Mouse (Mus musculus) urinary bladder, adult 2 months (tissue): Measurements from ENCODE around the gene Dusp8. TPM values are rescaled to one million over a fixed set of nuclear protein-coding genes. Genes with fewer than 3 reads are reported as not detected.

ENCODE experiments used
- DNase-seq: peaks from one replicate; pipeline ENCODE4 v3.0.0; 2022; ENCODE audit warnings: low spot score
- polyA plus RNA-seq: library from polyadenylated mRNA; depleted of rRNA; stranded (reverse); fragments of >200 nt; gene quantifications from 2 replicates; pipeline ENCODE4 v1.2.3, GENCODE M21; 2012

Dusp8 gene
- polyA plus RNA-seq, 1 experiment = 5.0 TPM

DNA sequence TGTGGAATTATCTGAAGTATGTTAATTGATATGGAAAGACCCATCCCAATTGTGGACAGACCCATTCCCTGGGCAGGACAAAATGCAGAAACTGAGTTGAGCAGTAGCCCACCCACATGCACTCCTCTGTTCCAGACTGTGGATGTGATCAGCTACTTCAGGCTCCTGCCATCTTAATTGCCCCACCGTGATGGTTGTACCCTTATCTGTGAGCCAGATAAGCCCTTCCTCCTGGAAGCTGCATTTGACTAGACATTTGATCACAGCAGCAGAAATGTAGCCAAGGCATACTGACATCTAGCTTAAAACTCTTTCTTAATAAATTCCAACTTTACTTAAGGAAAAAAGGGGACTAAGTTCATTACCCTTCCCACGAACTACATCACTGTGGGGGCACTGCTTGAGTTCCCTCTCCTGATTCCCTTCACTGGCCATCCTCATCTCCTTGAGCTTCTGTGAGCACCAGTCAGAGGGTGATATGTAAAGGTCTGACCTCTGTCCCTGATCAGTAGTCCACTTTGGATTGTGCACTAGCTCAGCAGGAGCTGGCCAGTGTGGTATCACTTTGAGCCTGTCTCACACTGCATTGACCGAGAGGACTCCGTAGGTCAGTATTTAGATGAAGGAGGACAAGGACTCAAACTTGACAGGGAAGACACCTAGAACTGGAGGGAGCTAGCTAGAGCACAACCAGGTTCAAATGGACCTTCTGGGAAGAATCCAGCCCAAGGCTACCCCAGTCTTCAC, 9.3 kb downstream of the Dusp8 start:
- no peak for DNase-seq

DNA sequence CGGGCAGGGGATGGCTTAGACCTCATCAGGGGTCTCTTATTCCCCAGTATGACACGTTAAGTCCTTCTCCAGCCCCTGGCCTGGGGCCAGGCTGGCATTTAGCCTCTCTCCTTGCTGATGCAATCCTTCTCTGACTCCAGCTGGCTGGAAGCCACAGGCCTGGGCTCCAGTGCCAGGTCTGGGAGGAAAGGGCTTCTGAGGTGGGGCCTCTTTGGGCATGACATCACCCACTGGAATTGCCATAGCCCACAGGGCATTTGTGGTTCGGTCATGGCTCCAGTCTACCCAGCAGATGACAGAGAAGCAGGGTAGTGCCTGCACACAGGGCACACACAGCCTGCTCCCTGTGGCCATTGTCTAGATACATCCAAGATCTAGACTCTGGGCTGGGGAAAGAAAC, 10.8 kb downstream of the Dusp8 start:
- peak; percentile 73 for DNase-seq

DNA sequence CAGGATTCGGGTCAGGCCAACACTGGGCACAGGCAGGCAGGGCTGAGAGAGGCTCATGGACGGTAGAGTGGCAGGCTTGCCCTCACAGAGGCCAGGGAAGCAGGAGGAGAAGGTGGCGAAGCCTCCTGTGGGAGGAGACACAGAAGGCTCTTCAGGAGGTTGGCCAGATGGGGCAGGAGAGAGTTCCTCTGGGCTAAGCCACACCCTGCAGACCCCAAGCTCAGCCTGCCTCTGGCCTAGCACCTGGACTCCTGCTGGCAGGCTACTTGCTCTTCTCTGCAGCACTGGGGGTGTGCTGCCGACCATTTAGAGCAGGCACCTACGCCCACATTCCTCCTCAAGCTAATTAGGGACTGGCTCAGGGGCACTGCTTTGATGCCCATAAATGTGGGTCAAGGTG, 11.2 kb downstream of the Dusp8 start:
- no peak for DNase-seq

DNA sequence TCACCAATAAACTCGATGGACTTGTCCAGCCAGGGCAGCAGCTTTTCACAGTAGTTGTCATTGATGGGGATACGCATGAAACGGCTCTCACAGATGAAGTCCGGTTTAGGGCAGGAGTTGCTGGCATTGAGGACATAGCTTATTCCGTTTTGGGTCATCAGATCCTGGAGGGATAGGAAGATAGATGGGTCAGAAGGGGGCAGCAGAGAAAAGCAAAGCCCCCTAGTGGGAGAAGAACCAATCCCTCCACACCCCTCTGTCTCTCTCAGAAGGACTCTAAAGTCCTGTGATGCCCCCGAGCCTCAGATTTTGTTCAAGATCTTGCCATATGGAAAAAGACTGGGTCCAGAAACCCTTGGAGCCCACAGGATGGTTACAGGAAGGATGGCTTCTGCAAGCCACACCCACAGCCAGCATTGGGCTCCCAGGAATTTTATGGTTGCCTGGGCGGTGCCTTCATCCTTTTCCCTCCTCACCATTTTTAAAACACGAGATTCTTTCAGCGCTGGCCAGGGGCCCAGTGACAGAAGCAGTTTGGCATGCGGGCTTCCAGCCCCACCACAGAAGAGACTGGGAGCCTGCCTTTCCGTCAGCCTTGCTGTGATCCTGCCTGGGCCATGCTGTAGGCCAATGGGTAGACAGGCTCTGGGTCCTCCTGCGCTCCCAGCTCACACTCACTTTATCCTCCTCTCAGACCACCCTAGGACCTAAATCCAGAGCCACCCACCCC, 11.9 kb downstream of the Dusp8 start:
- no peak for DNase-seq

DNA sequence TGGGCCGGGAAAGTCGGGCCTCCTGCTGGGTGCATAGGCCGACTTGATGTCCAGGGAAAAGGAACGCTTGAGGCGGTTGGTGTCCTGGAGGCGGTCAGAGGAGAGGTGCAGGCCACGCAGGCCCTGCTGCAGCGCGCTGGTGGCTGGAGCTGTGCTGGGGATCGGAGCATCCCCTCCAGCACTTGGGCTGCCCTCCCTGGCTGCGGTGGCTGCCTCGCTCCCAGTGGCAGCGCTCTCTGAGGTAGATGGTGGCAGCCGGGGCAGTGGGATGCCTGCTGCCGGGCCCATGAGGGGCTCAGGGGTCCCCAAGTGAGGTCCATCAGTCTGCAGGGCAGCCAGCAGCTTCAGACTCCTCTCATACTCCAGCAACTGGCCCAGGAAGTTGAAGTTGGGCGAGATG, 13.0 kb downstream of the Dusp8 start:
- DNase-seq = no peak

DNA sequence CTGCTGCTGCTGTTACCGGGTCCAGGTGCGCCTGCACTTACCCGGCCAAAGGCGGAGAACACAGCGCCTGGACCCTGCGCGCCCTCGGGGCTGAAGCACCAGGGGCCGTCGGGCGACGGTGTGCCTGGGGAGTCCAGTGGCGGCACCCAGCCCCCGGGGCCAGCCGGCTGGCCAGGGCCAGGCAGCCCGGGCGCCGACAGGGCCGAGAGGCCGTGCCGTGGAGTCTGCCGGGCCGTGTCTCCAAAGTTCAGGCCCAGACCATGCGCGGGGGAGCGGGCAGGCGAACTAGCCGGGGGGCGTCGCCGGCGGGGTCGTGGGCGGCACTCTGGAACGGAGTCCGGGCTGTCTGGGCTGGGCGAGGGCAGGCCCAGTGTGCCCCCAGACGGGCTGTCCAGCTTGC, 13.5 kb downstream of the Dusp8 start:
- no peak for DNase-seq

DNA sequence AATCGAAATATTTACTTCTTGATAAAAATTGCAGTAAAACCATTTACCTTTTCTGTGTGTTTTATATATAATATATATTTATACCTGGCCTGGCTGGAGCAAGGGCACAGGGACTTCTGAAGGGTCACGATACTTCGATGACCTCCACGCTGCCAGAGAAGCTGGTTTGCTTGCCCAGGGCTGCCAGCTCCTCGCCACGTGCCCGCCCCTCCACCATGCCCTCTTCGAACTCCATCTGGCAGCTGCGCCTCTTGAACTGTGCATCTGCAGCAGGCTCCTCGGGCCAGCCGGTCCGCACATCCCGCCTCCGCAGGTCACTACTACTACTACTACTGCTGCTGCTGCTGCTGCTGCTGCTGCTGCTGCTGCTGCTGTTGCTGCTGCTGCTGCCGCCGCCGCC, 13.9 kb downstream of the Dusp8 start:
- DNase-seq = no peak

DNA sequence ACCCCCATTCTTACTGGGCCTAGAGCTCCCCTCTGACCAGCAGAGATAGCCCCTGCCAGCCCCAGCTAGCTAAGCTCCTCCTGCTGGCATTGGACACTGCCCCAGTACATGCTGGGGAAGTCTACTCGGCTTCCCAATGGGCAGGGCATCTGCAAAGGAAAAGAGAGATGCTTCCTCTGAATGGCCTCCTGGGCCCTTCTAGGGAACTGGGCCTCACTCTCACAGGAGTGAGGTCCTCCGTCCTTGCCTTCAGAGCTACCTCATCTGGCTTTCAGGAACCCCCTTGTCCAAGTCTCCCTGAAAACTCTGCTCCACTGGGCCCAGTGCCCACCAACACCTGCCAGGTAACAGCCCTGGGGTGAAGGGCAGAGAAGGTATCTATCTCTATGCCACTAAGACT, 14.8 kb downstream of the Dusp8 start:
- DNase-seq = no peak

DNA sequence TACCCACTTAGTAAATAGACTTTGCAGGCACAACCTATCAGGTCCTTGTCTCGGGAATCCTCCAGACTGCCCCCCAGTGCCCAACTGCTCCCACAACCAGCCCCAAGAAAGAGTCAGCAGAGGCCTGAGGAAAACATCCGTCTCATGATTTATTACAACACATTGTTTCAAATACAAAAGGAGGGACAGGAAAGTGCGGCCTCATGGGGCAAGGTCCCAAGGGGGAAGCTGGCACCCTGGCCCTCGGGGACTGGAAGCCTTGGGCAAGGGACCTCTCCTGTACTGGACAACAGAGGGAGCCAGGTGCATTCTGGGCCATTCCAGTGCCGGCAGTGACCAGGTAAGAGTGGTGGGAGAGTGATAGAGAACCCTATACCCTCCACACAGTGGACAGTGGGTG, 16.3 kb downstream of the Dusp8 start:
- no peak for DNase-seq

DNA sequence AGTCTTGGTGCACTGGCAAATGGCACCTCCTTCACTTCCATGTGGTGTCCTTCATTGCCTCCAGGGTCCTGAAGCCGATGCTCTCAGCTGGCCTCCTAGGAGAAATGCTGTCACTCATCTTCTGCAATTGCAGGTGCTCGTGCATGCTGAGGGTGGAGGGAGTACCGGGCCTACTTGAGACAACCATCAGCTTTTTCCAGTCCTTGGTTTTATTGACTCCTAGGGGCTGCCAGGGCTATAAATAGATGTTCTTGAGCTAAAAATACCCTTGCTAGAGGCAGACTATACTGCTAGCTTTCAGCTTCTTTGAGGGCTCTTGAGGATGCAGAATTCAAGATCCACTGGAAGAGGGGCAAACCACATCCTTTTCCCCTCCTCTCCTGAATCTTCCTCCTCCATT, 18.5 kb downstream of the Dusp8 start:
- DNase-seq = no peak

DNA sequence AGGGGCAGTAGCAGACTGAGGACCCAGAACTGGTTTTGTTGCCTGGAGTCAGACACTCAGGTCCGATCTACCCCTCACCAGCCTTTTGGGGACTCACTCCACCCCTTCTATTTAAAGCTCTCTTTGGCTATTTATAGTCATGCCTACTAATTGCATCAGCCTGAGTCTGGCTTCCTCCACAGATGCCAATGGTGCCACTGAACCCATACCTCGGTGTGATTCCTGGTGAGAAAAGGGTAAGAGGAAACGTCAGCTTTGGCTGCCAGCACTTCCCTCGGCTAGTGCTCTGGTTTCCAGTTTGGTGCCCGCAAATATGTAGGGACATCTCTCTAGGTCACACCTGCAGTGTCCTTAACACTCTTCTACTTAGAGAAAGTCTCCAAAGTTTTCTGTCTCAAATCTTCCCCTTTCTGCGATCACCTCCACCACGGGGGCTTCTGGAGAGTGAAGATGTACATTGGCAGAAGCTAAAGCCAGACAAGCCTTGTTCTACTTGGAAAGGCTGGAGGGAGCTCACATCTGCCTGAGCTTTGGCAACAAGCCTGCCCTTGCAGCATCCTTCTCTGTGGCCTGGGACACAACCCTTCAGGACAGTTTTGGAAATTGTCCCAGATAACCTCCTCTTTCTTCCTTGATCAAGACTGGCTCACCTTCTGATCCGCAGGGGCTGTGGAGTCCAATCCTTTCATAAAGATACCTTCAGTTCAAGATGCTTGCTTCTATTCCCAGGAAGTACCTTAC, 21.3 kb downstream of the Dusp8 start:
- DNase-seq = no peak

DNA sequence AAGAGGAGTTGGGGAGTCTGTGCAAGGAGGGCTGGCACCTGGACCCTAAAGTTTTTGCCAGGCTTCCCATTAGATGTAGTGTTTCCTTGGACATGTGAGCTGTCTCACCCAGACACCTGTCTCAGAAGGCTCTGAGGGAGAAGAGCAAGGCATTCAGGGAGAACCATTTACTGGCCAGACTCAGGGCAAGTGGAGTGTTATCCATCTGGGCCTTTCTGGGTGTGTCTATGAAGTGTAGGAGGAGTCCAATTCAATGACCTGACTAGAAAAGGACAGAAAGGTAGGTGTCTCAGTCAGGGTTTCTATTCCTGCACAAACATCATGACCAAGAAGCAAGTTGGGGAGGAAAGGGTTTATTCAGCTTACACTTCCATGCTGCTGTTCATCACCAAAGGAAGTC, 23.9 kb downstream of the Dusp8 start:
- no peak for DNase-seq

DNA sequence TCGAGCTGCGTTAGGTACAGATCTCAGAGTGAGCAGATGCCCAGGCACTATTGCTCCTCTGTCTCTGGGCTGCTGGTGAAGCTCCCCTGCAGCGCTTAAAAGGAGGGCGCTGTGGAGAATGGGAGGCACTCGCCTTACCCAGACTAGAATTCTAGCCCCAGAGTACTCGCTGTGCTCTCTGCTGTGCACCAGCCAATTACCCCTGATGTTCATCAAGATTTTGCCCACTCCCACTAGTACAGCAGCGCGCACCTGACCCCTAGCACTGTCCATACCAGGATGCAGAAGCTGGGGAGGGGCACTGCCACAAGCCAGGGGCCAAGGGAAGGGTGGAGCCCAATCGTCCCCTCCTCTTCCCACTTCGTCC, 24.4 kb downstream of the Dusp8 start:
- DNase-seq = no peak

DNA sequence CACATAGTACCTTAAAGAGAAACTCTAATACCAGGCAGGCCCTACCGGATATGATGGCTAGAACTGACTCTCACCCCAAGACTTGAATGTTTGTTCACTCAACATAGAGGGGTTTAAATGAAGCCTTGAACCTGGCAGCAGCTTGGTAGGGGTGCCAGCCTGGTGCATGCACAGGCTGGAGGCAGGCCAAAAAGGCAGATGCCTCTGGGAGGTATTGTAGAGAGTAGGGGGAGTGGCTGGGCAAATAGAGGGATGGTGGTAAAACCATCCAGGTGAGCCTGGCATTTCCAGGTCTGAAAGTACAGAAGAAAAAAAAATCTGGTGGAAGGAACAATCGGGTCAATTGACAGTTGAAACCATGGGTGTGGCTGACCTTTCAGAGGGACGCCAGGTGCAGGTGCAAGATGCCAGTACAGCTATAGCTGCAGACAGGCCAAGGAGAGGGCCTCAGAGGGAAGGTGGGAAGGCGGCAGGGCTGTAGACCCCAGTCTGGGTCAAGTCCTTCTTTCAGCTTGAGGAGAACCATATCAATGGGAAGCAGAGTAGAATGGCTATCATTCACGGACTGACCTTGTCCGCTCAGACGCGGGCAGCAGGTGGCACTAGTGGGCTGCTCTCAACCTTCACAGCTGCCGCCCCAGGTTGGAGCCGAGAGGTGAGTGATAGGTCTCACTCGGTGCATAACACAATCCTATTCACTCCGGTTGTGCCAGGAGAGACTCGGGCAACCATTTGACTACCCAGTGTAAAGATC, 25.0 kb downstream of the Dusp8 start:
- peak; percentile 54 for DNase-seq

DNA sequence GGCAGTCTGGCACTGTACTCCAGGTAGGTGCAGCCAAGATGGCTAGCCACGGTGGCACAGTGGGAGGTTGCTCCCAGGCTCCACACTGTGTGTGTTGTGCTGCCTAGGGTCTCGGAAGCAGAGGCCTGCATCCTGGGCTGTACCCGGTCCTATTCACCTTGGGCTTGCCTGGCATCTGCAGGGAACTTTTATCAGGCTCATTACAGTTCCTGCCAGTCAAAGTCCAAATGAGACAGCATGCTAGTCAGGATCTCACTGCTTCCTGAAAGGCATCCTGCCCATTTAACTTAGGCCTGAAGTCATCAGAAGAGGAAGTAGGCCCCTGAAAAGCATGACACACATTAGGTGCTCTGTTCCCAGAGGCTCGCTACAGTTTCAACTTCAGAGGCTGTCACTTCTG, 27.2 kb downstream of the Dusp8 start:
- DNase-seq = no peak

DNA sequence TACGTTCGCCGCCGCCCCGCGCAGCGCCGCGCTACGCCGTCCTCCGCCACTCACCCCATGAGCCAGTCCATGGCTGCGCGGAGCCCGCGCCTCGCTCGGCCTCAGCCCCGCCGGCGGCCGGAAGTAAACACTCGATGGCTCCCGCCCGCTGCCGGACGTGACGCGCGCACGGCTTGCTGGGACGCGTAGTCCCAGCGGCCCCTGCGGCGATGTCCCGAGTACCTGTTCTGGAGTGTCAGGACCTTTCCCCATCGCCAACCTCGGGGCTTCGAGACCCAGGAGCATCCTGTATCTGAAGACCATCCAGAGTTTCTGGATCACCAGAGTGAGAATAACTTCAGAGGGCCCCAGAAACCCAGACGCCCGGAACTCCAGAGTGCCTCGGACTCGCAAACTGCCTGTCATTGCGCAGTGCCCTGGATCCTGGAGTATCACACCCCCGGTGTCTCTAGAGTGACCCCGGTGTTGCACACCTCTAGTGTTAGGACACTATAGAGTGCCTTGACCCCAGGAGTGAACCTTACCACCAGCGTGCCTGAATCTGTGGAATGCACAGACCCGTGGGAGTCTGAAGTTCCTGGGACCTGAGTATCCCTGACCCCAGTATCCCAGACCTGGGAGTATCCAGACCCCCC, 34.6 kb downstream of the Dusp8 start, which contains the start of gene Mob2:
Mob2 (minus strand) TSS at position 135 of the 635 bp plus-strand sequence.
- DNase-seq = peak; percentile 92

DNA sequence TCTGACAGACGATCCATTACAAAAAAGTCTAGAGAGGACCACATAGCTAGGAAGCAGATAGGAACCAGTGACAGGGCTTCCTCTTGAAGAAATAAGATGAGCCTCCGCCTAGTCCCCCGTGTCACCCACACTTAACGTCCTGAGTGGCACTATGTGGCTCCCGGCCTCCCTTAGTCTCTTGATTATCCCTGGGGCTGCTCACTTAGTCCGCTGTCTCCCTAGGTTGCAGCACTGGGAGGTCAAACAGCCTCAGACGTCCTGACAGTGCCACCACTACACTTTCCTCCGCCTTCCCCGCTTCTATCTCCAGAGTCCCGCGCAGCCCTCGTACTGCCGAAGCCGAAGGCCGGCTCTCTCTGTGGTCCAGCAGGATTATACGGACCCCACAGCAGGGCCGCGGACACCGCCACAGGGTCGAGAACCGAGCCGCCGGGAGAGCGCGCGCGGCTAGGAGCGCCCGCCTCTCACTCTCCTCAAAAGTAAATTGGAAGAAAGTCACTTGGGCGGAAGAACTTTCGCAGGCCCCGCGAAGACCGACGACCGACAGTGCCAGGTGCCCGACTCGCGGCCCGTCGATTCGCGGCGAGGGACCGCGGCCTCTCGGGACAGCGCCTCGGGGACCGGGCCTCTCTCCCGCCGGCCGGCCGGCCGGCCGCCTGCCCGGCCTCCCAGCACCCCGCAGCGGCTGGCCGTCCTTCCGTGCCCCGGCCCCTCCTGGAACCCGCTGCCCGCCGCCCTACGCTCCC, 35.3 kb downstream of the Dusp8 start:
- DNase-seq = no peak

DNA sequence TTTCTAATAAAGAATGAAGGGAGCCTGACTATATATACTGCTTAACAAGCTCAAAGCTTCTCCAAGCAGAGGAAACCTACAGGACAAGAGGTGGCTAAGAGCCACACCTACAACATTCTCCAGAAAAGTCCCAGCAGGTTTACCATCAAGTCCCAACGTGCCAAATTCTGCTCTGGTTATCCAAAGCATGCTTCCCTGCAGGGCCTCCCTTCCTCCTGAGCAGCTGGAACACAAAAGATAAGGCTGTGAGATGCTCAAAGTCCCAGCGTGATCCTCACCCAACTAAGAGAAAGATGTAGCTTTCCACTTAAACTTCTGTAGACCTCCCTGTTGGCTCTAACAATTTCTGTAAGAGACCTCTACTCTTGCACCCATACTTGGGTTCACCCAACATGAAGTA, 36.6 kb downstream of the Dusp8 start:
- DNase-seq = no peak

DNA sequence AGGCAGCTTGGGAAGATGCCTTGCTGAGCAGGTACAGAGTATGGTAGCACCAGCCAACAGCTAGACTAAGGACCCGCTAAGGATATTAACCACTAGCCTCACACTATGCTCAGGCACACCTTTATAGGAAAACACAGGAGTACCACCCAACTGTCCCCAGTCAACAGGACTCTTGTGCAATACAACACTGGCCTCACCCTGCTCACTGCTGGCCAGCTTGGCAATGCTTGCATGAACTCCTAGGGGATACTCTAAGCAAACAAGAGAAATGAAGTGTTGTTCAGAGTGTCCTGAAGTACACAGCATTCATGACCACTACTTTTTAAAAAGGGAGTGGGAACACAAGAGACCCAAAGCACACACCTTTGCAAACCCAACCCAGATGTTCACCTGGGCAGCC, 38.5 kb downstream of the Dusp8 start:
- no peak for DNase-seq

DNA sequence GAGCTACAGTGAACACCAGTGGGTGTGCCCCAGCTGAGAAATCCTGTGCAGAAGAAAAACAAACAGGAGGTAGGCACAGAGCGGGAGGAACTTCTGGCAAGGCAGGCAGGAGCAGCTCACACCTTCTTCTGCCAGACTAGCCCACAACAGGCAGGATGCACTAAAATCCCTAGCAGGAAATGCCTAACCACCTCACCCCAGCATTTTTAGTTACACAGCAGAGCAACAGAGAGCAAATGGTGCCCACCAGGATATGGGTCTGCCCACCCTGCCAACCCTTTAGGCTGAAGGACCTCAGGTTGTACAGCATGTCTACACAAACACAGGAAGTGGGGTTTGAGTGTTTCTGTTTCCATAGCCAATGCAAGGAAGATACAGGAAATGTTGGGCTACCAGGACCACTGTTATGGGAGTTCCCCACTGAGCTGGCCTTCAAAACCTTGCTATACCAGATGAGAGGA, 39.0 kb downstream of the Dusp8 start:
- no peak for DNase-seq

DNA sequence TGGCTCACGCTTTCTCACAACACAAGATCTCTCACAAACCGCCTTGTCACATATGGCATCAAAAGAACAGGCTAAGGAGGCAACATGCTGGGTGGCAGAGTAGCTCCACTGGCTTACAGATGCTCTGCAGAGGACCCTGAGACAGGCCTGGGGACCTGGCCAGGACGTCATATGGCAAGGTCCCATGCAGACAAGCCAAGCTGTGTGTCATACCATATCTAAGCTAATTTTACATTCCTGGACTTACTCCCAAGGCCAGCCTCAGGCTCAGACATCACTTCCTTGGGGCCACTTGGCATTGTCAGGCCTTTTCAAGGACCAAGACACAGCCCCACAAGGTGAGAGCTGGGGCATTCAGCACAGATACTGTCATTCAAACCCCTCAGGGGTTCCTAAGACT, 40.2 kb downstream of the Dusp8 start:
- no peak for DNase-seq
